Mouse (Mus musculus) stomach, embryonic 15.5 days (tissue): ENCODE data around the gene Tuba3a. TPM values are rescaled to one million over a fixed set of nuclear protein-coding genes. Genes with fewer than 3 reads are reported as not detected.

ENCODE experiments used
- ATAC-seq: fragments of 200-750 bp; cut with Nextera tagmentation; 2 replicates; pipeline ENCODE4 v1.8.0; 2017; ENCODE audit warnings: low read depth, moderate number of reproducible peaks, moderate TSS enrichment; ENCODE audit not compliant: insufficient read depth, low FRiP score
- H3K27ac ChIP-seq: fragments of 300-500 bp; sonication (generic); 2 replicates; pipeline ENCODE4 v1.5.1; 2015; ENCODE audit warnings: mild to moderate bottlenecking, inconsistent platforms
- H3K27me3 ChIP-seq: fragments of 300-500 bp; sonication (generic); replicated peaks from 2 replicates; pipeline ENCODE4 v1.6.1; 2015; ENCODE audit warnings: inconsistent platforms
- H3K36me3 ChIP-seq: fragments of 300-500 bp; sonication (generic); 2 replicates; pipeline ENCODE4 v1.6.1; 2015; ENCODE audit warnings: inconsistent platforms
- H3K4me1 ChIP-seq: fragments of 300-500 bp; sonication (generic); 2 replicates; pipeline ENCODE4 v1.6.1; 2015; ENCODE audit warnings: inconsistent platforms
- H3K4me2 ChIP-seq: fragments of 300-500 bp; sonication (generic); 2 replicates; pipeline ENCODE4 v1.6.1; 2015; ENCODE audit warnings: mild to moderate bottlenecking, inconsistent platforms
- H3K4me3 ChIP-seq: fragments of 300-500 bp; sonication (generic); replicated peaks from 2 replicates; pipeline ENCODE4 v1.5.1; 2015; ENCODE audit warnings: inconsistent platforms
- H3K9ac ChIP-seq: fragments of 300-500 bp; sonication (generic); 2 replicates; pipeline ENCODE4 v1.6.1; 2015; ENCODE audit warnings: inconsistent platforms
- H3K9me3 ChIP-seq: fragments of 300-500 bp; sonication (generic); 2 replicates; pipeline ENCODE4 v1.6.1; 2016; ENCODE audit warnings: inconsistent platforms
- WGBS: fragments of 180-500 bp; shearing (Covaris S2); methylation state at CpG from one replicate; pipeline ENCODE4 v1.1.7; 2015; 5-methylcytosine and 5-hydroxymethylcytosine counted together
- polyA plus RNA-seq: library from polyadenylated mRNA; unstranded; fragments of >200 nt; fragmentation: Nextera tagmentation; extraction: Ambion mirVana; gene quantifications from 2 replicates; pipeline ENCODE4 v1.2.1, GENCODE M21; 2015

Tuba3a gene
- 0.12 TPM in 2 replicates for polyA plus RNA-seq

- 0 out of 2 replicates have a peak, but pooled peaks have one; percentile 16 for ATAC-seq
- H3K36me3 ChIP-seq: no peaks in the 10 kb centered on the region
- 93% methylated on average over 22 of the region's 22 CpGs for WGBS
- H3K27ac ChIP-seq: no peak within 1 kb of the TSS
- no peaks in the 10 kb centered on the region for H3K4me1 ChIP-seq
- no peaks in the 10 kb centered on the region for H3K27me3 ChIP-seq
- no peak within 1 kb of the TSS for H3K9ac ChIP-seq
- H3K4me2 ChIP-seq: no peak within 1 kb of the TSS
- no peaks in the 10 kb centered on the region for H3K9me3 ChIP-seq
- no peak within 1 kb of the TSS for H3K4me3 ChIP-seq
These were observed at the start of gene Tuba3a for GRCm38 (mm10) chr6:125285890-125286289. Gene Tuba3a (minus strand): TSS chr6:125286042.

- Histone ChIP-seq H3K36me3 (no peaks in the 10 kb centered on the region), H3K4me1 (0 out of 2 replicates have a peak, but pooled peaks cover 3% of the 10 kb centered on the region), H3K4me2 (no peak overlapping the region), H3K27ac (no peak overlapping the region), H3K4me3 (no peak overlapping the region), H3K27me3 (no peaks in the 10 kb centered on the region), H3K9me3 (no peaks in the 10 kb centered on the region), H3K9ac (no peak overlapping the region)
- WGBS: 78% methylated on average over 2 of the region's 2 CpGs
- no peak for ATAC-seq
These were observed 48.5 kb upstream of the Tuba3a start for GRCm38 (mm10) chr6:125334356-125334755.

DNA sequence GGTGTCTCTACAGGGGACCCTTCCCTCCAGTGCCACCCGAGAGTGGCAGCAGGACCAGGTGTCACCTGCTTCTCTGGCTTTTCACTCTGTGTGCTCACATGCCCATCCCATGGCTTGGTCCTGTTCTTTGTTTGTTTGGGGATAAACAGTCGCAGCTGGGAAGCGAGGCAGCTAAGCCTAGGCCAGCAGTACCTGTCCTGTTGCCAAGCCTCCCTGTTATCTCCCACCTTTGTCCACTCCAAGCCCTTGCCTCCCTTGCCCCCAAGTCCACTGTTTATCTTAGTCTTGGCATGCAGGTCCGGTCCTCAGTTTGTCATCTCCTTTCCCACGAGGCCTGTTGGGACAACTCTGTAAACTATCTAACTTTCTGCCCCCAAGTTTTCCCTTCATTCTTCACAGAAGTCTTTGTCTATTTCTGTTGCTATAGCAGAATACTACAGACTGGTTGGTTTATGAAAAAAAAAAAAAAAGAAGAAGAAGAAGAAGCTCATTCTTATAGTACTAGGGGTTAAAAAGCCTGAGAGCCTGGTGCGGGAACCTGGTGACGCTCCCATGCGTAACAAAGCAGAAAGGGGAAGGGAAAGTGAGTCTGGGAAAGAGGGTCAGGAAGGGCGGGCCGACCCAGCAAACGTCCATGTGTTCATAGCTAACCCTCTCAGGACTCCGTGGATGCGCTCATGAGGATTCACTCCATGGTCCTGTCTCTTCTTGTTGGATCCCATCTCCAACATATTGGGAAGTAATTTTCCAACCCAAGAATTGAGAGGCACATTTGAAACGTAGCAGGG lies 47.5 kb upstream of the Tuba3a start:
- H3K36me3 ChIP-seq: no peaks in the 10 kb centered on the region
- H3K27me3 ChIP-seq: no peaks in the 10 kb centered on the region
- H3K4me1 ChIP-seq: 0 out of 2 replicates have a peak, but pooled peaks cover 3% of the 10 kb centered on the region
- no peak overlapping the region for H3K9ac ChIP-seq
- H3K4me2 ChIP-seq: no peak overlapping the region
- H3K27ac ChIP-seq: no peak overlapping the region
- no peak overlapping the region for H3K4me3 ChIP-seq
- ATAC-seq: no peak
- no peaks in the 10 kb centered on the region for H3K9me3 ChIP-seq
- 65% methylated on average over 14 of the region's 14 CpGs for WGBS

DNA sequence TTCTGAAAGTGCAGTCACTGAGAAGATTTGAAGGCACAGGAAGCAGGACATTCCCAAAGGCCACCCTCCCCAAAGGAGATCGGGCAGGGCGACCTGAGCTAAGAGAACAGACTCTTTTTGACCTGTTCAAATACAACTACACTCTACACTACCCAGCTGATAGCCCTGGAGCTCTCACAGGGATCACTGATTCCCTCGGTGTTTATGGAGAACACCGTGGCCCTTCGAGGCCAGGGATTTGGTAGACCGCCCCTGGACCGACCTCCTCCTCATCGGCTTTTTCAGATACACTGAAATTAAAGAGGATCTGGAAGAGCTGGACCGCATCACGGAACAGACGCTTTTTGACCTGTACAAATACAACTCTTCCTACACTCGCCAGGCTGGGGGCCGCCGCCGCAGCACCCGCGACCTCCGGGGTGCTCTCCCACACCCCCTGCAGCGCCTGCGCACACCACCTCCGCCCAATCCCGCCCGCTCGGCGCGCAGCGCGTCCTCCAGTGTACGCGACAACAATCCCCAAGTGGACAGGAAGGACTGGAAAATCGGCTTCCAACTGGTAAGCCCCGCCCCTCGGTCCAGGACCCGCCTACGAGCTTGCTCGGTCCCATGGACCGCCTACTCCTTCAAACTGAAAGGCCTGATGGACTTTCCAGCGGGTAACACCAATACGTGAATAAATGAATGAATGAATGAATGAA lies 44.9 kb upstream of the Tuba3a start:
- 1% methylated on average over 39 of the region's 39 CpGs for WGBS
- Histone ChIP-seq H3K27me3 (no peaks in the 10 kb centered on the region), H3K4me3 (peak overlapping the region; percentile 52), H3K36me3 (no peaks in the 10 kb centered on the region), H3K9ac (no peak overlapping the region; the same call in 1 of the 2 replicates), H3K4me2 (peak overlapping the region; percentile 76), H3K27ac (0 out of 2 replicates have a peak overlapping the region, but pooled peaks have one; percentile 45), H3K9me3 (no peaks in the 10 kb centered on the region), H3K4me1 (0 out of 2 replicates have a peak, but pooled peaks cover 3% of the 10 kb centered on the region)
- peak; percentile 84 for ATAC-seq

- Histone ChIP-seq H3K4me3 (no peak overlapping the region), H3K4me2 (no peak overlapping the region), H3K36me3 (no peaks in the 10 kb centered on the region), H3K4me1 (0 out of 2 replicates have a peak, but pooled peaks cover 3% of the 10 kb centered on the region), H3K27me3 (no peaks in the 10 kb centered on the region), H3K27ac (no peak overlapping the region), H3K9me3 (no peaks in the 10 kb centered on the region), H3K9ac (no peak overlapping the region)
- no peak for ATAC-seq
- WGBS: 83% methylated on average over 5 of the region's 5 CpGs
These were observed 42.4 kb upstream of the Tuba3a start for GRCm38 (mm10) chr6:125328243-125328642.

- Histone ChIP-seq H3K4me2 (no peak overlapping the region), H3K9ac (no peak overlapping the region), H3K36me3 (no peaks in the 10 kb centered on the region), H3K9me3 (no peaks in the 10 kb centered on the region), H3K27me3 (peaks cover 10% of the 10 kb centered on the region; the same call in 1 of the 2 replicates), H3K4me1 (peaks cover 10% of the 10 kb centered on the region; the same call in 1 of the 2 replicates), H3K4me3 (no peak overlapping the region), H3K27ac (no peak overlapping the region)
- WGBS: 46% methylated on average over 6 of the region's 6 CpGs
- no peak for ATAC-seq
These were observed 39.5 kb upstream of the Tuba3a start for GRCm38 (mm10) chr6:125325337-125325736.

- H3K9me3 ChIP-seq: no peaks in the 10 kb centered on the region
- H3K9ac ChIP-seq: no peak overlapping the region
- 53% methylated on average over 6 of the region's 6 CpGs for WGBS
- peaks cover 10% of the 10 kb centered on the region; the same call in 1 of the 2 replicates for H3K4me1 ChIP-seq
- H3K27me3 ChIP-seq: peaks cover 18% of the 10 kb centered on the region; the same call in 1 of the 2 replicates
- no peak overlapping the region for H3K4me3 ChIP-seq
- no peak overlapping the region for H3K4me2 ChIP-seq
- ATAC-seq: no peak
- H3K27ac ChIP-seq: no peak overlapping the region
- H3K36me3 ChIP-seq: no peaks in the 10 kb centered on the region
These were observed 37.7 kb upstream of the Tuba3a start for GRCm38 (mm10) chr6:125323547-125323946.

GRCm38 (mm10) chr6:125322794-125323193 lies 37.0 kb upstream of the Tuba3a start:
- Histone ChIP-seq H3K27me3 (peaks cover 18% of the 10 kb centered on the region; the same call in 1 of the 2 replicates), H3K4me3 (no peak overlapping the region), H3K27ac (no peak overlapping the region), H3K9me3 (no peaks in the 10 kb centered on the region), H3K36me3 (no peaks in the 10 kb centered on the region), H3K4me1 (peaks cover 10% of the 10 kb centered on the region; the same call in 1 of the 2 replicates), H3K9ac (no peak overlapping the region), H3K4me2 (peak overlapping the region; percentile 19; the same call in 1 of the 2 replicates)
- 52% methylated on average over 13 of the region's 13 CpGs for WGBS
- ATAC-seq: no peak; the same call in 1 of the 2 replicates

DNA sequence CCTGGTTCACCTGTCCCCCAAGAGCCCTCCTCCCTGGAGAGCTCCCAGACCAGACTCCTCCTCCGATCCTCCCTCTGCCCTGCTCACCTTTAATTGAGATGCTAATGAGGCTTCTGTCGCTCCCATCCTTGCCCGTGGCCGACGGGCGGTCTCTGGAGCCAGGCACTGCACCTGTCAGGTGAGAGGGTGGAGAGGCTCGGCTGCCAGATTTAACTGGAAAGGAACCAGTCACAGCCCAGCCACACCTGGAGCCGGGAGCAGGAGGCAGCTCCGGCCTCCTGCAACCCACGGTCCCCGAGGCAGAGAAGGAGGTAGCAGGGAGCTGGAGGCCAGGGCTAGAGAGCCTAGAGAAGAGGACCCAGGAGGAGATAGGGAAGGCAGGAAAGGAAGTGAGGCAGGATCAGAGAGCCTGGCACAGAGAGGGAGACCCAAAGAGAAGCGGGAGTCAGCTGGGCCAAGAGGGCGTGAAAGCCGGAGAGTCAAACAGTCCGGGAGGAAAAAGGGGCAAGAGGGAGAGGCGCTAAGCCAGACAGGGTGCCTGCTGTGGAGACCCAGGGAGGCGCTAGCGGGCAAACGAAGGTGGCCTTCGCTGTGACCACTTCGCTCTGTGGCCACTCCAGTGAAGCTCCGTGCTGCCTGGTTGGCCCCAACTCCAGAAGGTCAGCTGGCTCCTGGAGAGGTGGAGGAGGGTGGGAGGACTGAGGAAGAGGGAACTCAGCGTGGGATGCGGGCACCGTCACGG lies 35.4 kb upstream of the Tuba3a start:
- ATAC-seq: peak; percentile 16; the same call in 1 of the 2 replicates
- Histone ChIP-seq H3K4me3 (0 out of 2 replicates have a peak overlapping the region, but pooled peaks have one; percentile 8), H3K4me1 (peaks cover 10% of the 10 kb centered on the region; the same call in 1 of the 2 replicates), H3K9ac (no peak overlapping the region), H3K27ac (no peak overlapping the region), H3K27me3 (peaks cover 18% of the 10 kb centered on the region; the same call in 1 of the 2 replicates), H3K4me2 (peak overlapping the region; percentile 37), H3K9me3 (no peaks in the 10 kb centered on the region), H3K36me3 (no peaks in the 10 kb centered on the region)
- 17% methylated on average over 26 of the region's 26 CpGs for WGBS

- Histone ChIP-seq H3K9ac (no peak within 1 kb of the TSS), H3K27ac (0 out of 2 replicates have a peak within 1 kb of the TSS, but pooled peaks have one; percentile 16), H3K9me3 (no peaks in the 10 kb centered on the region), H3K4me1 (peaks cover 10% of the 10 kb centered on the region; the same call in 1 of the 2 replicates), H3K27me3 (peaks cover 18% of the 10 kb centered on the region; the same call in 1 of the 2 replicates), H3K4me2 (peak within 1 kb of the TSS; percentile 37), H3K4me3 (0 out of 2 replicates have a peak within 1 kb of the TSS, but pooled peaks have one; percentile 8), H3K36me3 (no peaks in the 10 kb centered on the region)
- 75% methylated on average over 1 of the region's 1 CpGs for WGBS
- ATAC-seq: no peak
These were observed 34.5 kb upstream of the Tuba3a start, which contains the start of gene Scnn1a for GRCm38 (mm10) chr6:125320323-125320722. Gene Scnn1a (plus strand): TSS chr6:125320659.

DNA sequence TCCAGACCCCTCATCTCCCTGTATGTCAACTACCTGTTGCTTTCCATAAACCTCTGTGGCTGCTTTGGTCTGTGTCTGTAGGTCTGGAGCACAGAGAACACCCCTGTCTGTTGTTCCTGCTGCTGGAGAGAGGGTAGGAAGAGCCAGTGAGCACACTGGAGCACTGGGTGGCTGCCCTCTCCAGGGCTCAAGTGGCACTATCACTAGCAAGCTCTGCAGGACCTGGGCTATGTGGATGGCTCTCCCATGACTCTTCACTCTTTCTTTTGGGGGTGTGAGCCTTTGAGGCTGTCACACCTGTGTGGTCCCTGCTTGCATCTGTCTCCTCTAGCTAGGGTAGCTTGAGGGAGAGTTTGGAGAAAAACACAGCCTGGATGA lies 34.1 kb upstream of the Tuba3a start:
- H3K9me3 ChIP-seq: no peaks in the 10 kb centered on the region
- no peak overlapping the region for H3K4me2 ChIP-seq
- ATAC-seq: no peak
- no peak overlapping the region for H3K9ac ChIP-seq
- H3K36me3 ChIP-seq: no peaks in the 10 kb centered on the region
- peaks cover 18% of the 10 kb centered on the region; the same call in 1 of the 2 replicates for H3K27me3 ChIP-seq
- 0 out of 2 replicates have a peak overlapping the region, but pooled peaks have one; percentile 16 for H3K27ac ChIP-seq
- H3K4me1 ChIP-seq: peaks cover 10% of the 10 kb centered on the region; the same call in 1 of the 2 replicates
- no peak overlapping the region for H3K4me3 ChIP-seq
